Mouse (Mus musculus) embryo, embryonic 11.5 days (tissue): ENCODE results near the gene Ranbp10.

ENCODE experiments used
- DNase-seq: peaks from one replicate; pipeline ENCODE4 v3.0.0-alpha.2; 2012; ENCODE audit warnings: low read depth, low spot score

Gene Ranbp10

GRCm38 (mm10) chr8:105788927-105789326 lies 38.2 kb downstream of the Ranbp10 start:
- DNase-seq: no peak

- peak; percentile 37 for DNase-seq
Measured at GRCm38 (mm10) chr8:105788241-105788640, 38.9 kb downstream of the Ranbp10 start.

- no peak for DNase-seq
Measured at GRCm38 (mm10) chr8:105780298-105780697, 46.9 kb downstream of the Ranbp10 start.

GRCm38 (mm10) chr8:105777833-105778232 lies 49.3 kb downstream of the Ranbp10 start:
- DNase-seq: no peak

GRCm38 (mm10) chr8:105774498-105774897 lies 52.7 kb downstream of the Ranbp10 start:
- no peak for DNase-seq

GRCm38 (mm10) chr8:105773441-105773861 lies 53.7 kb downstream of the Ranbp10 start:
- DNase-seq: no peak

GRCm38 (mm10) chr8:105771398-105772175 lies 55.6 kb downstream of the Ranbp10 start:
- DNase-seq: no peak

- peak; percentile 22 for DNase-seq
Measured at GRCm38 (mm10) chr8:105770609-105771008, 56.5 kb downstream of the Ranbp10 start.

- DNase-seq: no peak
Measured at GRCm38 (mm10) chr8:105768485-105769257, 58.5 kb downstream of the Ranbp10 start.

- DNase-seq: peak; percentile 94
Measured at GRCm38 (mm10) chr8:105758277-105759108, 68.7 kb downstream of the Ranbp10 start, which contains the start of gene Gfod2. Gene Gfod2, minus strand, starts transcription at chr8:105758664.

GRCm38 (mm10) chr8:105757796-105758276 lies 69.3 kb downstream of the Ranbp10 start:
- DNase-seq: peak; percentile 8

GRCm38 (mm10) chr8:105754688-105755087 lies 72.5 kb downstream of the Ranbp10 start:
- no peak for DNase-seq

GRCm38 (mm10) chr8:105753916-105754315 lies 73.2 kb downstream of the Ranbp10 start:
- DNase-seq: no peak

- DNase-seq: peak; percentile 9
Measured at GRCm38 (mm10) chr8:105750606-105751005, 76.5 kb downstream of the Ranbp10 start.

- DNase-seq: no peak
Measured at GRCm38 (mm10) chr8:105743301-105743700, 83.8 kb downstream of the Ranbp10 start.

GRCm38 (mm10) chr8:105739216-105739615 lies 87.9 kb downstream of the Ranbp10 start:
- DNase-seq: no peak

- no peak for DNase-seq
Measured at GRCm38 (mm10) chr8:105732186-105732585, 95.0 kb downstream of the Ranbp10 start.

- no peak for DNase-seq
Measured at GRCm38 (mm10) chr8:105727397-105728124, 99.6 kb downstream of the Ranbp10 start.

- no peak for DNase-seq
Measured at GRCm38 (mm10) chr8:105725726-105726125, 101.4 kb downstream of the Ranbp10 start.

GRCm38 (mm10) chr8:105722861-105723260 lies 104.3 kb downstream of the Ranbp10 start:
- DNase-seq: no peak

- no peak for DNase-seq
Measured at GRCm38 (mm10) chr8:105719637-105720036, 107.5 kb downstream of the Ranbp10 start.
